Mouse (Mus musculus): ENCODE measurements around the gene Cmah. TPM values are rescaled to one million over a fixed set of nuclear protein-coding genes. Genes with fewer than 3 reads are reported as not detected.

Cmah gene
- polyA plus RNA-seq, 1 experiment from 2014 or later = 0.21 TPM

- H3K9me3 ChIP-seq = no peaks in the 10 kb centered on the region
- H3K27me3 ChIP-seq (ENCODE audit: insufficient read depth, poor library complexity, severe bottlenecking) = 0 out of 2 replicates have a peak, but pooled peaks cover 3% of the 10 kb centered on the region
- no peak overlapping the region for H3K27ac ChIP-seq
- no peak for DNase-seq (ENCODE audit: low spot score)
- no peaks in the 10 kb centered on the region for H3K4me1 ChIP-seq
- WGBS = 72% methylated on average over 9 of the region's 9 CpGs
- H3K36me3 ChIP-seq = no peaks in the 10 kb centered on the region
- H3K4me3 ChIP-seq = no peak overlapping the region
Measured at GRCm38 (mm10) chr13:24328036-24328817, 1.0 kb downstream of the Cmah start.

- WGBS = 77% methylated on average over 4 of the region's 4 CpGs
- no peaks in the 10 kb centered on the region for H3K9me3 ChIP-seq
- no peaks in the 10 kb centered on the region for H3K36me3 ChIP-seq
- H3K4me1 ChIP-seq = no peaks in the 10 kb centered on the region
- DNase-seq (ENCODE audit: low spot score) = no peak
- 0 out of 2 replicates have a peak, but pooled peaks cover 3% of the 10 kb centered on the region for H3K27me3 ChIP-seq (ENCODE audit: insufficient read depth, poor library complexity, severe bottlenecking)
- no peak overlapping the region for H3K27ac ChIP-seq
- H3K4me3 ChIP-seq = no peak overlapping the region
Measured at GRCm38 (mm10) chr13:24330128-24330527, 2.9 kb downstream of the Cmah start.

- Histone ChIP-seq H3K9me3 (no peaks in the 10 kb centered on the region), H3K36me3 (no peaks in the 10 kb centered on the region), H3K27ac (no peak overlapping the region), H3K4me3 (no peak overlapping the region), H3K4me1 (no peaks in the 10 kb centered on the region), H3K27me3 (ENCODE audit: insufficient read depth, poor library complexity, severe bottlenecking) (0 out of 2 replicates have a peak, but pooled peaks cover 3% of the 10 kb centered on the region)
- DNase-seq (ENCODE audit: low spot score) = no peak
- WGBS = 68% methylated on average over 7 of the region's 7 CpGs
Measured at GRCm38 (mm10) chr13:24330836-24331523, 3.8 kb downstream of the Cmah start.

- no peak for DNase-seq (ENCODE audit: low spot score)
- Histone ChIP-seq H3K9me3 (no peaks in the 10 kb centered on the region), H3K4me1 (no peaks in the 10 kb centered on the region), H3K4me3 (no peak overlapping the region), H3K27me3 (ENCODE audit: insufficient read depth, poor library complexity, severe bottlenecking) (0 out of 2 replicates have a peak, but pooled peaks cover 3% of the 10 kb centered on the region), H3K27ac (no peak overlapping the region), H3K36me3 (no peaks in the 10 kb centered on the region)
- WGBS = 64% methylated on average over 3 of the region's 3 CpGs
Measured at GRCm38 (mm10) chr13:24332537-24332936, 5.3 kb downstream of the Cmah start.

- no peak overlapping the region for H3K27ac ChIP-seq
- H3K36me3 ChIP-seq = no peaks in the 10 kb centered on the region
- no peak for DNase-seq (ENCODE audit: low spot score)
- no peak overlapping the region for H3K4me3 ChIP-seq
- WGBS = 74% methylated on average over 4 of the region's 4 CpGs
- no peaks in the 10 kb centered on the region for H3K9me3 ChIP-seq
- peaks cover 8% of the 10 kb centered on the region; the same call in 1 of the 2 replicates for H3K4me1 ChIP-seq
- 0 out of 2 replicates have a peak, but pooled peaks cover 3% of the 10 kb centered on the region for H3K27me3 ChIP-seq (ENCODE audit: insufficient read depth, poor library complexity, severe bottlenecking)
Measured at GRCm38 (mm10) chr13:24336818-24337217, 9.6 kb downstream of the Cmah start.

- H3K4me1 ChIP-seq = peaks cover 8% of the 10 kb centered on the region; the same call in 1 of the 2 replicates
- DNase-seq (ENCODE audit: low spot score) = no peak
- no peaks in the 10 kb centered on the region for H3K9me3 ChIP-seq
- no peak overlapping the region for H3K4me3 ChIP-seq
- no peak overlapping the region for H3K27ac ChIP-seq
- H3K27me3 ChIP-seq (ENCODE audit: insufficient read depth, poor library complexity, severe bottlenecking) = no peaks in the 10 kb centered on the region
- 42% methylated on average over 3 of the region's 3 CpGs for WGBS
- H3K36me3 ChIP-seq = no peaks in the 10 kb centered on the region
Measured at GRCm38 (mm10) chr13:24337874-24338273, 10.7 kb downstream of the Cmah start.

GRCm38 (mm10) chr13:24338343-24338861, 11.2 kb downstream of the Cmah start:
- no peak for DNase-seq (ENCODE audit: low spot score)
- H3K4me1 ChIP-seq = peaks cover 8% of the 10 kb centered on the region; the same call in 1 of the 2 replicates
- H3K4me3 ChIP-seq = no peak overlapping the region
- no peak overlapping the region for H3K27ac ChIP-seq
- H3K27me3 ChIP-seq (ENCODE audit: insufficient read depth, poor library complexity, severe bottlenecking) = no peaks in the 10 kb centered on the region
- 53% methylated on average over 4 of the region's 4 CpGs for WGBS
- H3K9me3 ChIP-seq = no peaks in the 10 kb centered on the region
- H3K36me3 ChIP-seq = no peaks in the 10 kb centered on the region

GRCm38 (mm10) chr13:24339907-24340306, 12.7 kb downstream of the Cmah start:
- Histone ChIP-seq H3K36me3 (no peaks in the 10 kb centered on the region), H3K27me3 (ENCODE audit: insufficient read depth, poor library complexity, severe bottlenecking) (no peaks in the 10 kb centered on the region), H3K4me3 (no peak overlapping the region), H3K9me3 (no peaks in the 10 kb centered on the region), H3K27ac (no peak overlapping the region), H3K4me1 (peaks cover 8% of the 10 kb centered on the region; the same call in 1 of the 2 replicates)
- DNase-seq (ENCODE audit: low spot score) = no peak

- WGBS = 71% methylated on average over 6 of the region's 6 CpGs
- Histone ChIP-seq H3K4me1 (peaks cover 8% of the 10 kb centered on the region; the same call in 1 of the 2 replicates), H3K4me3 (no peak overlapping the region), H3K9me3 (no peaks in the 10 kb centered on the region), H3K27me3 (ENCODE audit: insufficient read depth, poor library complexity, severe bottlenecking) (no peaks in the 10 kb centered on the region), H3K36me3 (no peaks in the 10 kb centered on the region), H3K27ac (no peak overlapping the region)
- no peak for DNase-seq (ENCODE audit: low spot score)
Measured at GRCm38 (mm10) chr13:24340462-24340861, 13.3 kb downstream of the Cmah start.

- no peak for DNase-seq (ENCODE audit: low spot score)
- no peaks in the 10 kb centered on the region for H3K36me3 ChIP-seq
- H3K4me1 ChIP-seq = peaks cover 8% of the 10 kb centered on the region; the same call in 1 of the 2 replicates
- H3K27me3 ChIP-seq (ENCODE audit: insufficient read depth, poor library complexity, severe bottlenecking) = no peaks in the 10 kb centered on the region
- H3K27ac ChIP-seq = no peak overlapping the region
- 82% methylated on average over 4 of the region's 4 CpGs for WGBS
- no peak overlapping the region for H3K4me3 ChIP-seq
- H3K9me3 ChIP-seq = no peaks in the 10 kb centered on the region
Measured at GRCm38 (mm10) chr13:24342091-24342490, 14.9 kb downstream of the Cmah start.

GRCm38 (mm10) chr13:24353004-24353403, 25.8 kb downstream of the Cmah start:
- H3K4me1 ChIP-seq = no peaks in the 10 kb centered on the region
- WGBS = 87% methylated on average over 5 of the region's 5 CpGs
- H3K27me3 ChIP-seq (ENCODE audit: insufficient read depth, poor library complexity, severe bottlenecking) = no peaks in the 10 kb centered on the region
- H3K9me3 ChIP-seq = 0 out of 2 replicates have a peak, but pooled peaks cover 2% of the 10 kb centered on the region
- no peaks in the 10 kb centered on the region for H3K36me3 ChIP-seq
- DNase-seq (ENCODE audit: low spot score) = no peak
- H3K27ac ChIP-seq = no peak overlapping the region
- H3K4me3 ChIP-seq = no peak overlapping the region

- H3K36me3 ChIP-seq = no peaks in the 10 kb centered on the region
- no peak overlapping the region for H3K4me3 ChIP-seq
- no peaks in the 10 kb centered on the region for H3K27me3 ChIP-seq (ENCODE audit: insufficient read depth, poor library complexity, severe bottlenecking)
- no peak for DNase-seq (ENCODE audit: low spot score)
- H3K9me3 ChIP-seq = 0 out of 2 replicates have a peak, but pooled peaks cover 2% of the 10 kb centered on the region
- no peaks in the 10 kb centered on the region for H3K4me1 ChIP-seq
- no peak overlapping the region for H3K27ac ChIP-seq
- WGBS = 78% methylated on average over 5 of the region's 5 CpGs
Measured at GRCm38 (mm10) chr13:24354751-24355150, 27.5 kb downstream of the Cmah start.

GRCm38 (mm10) chr13:24359181-24359580, 32.0 kb downstream of the Cmah start:
- H3K4me3 ChIP-seq = no peak overlapping the region
- whole genome bisulfite sequencing = 74% methylated on average over 1 of the region's 1 CpGs
- H3K27me3 ChIP-seq (ENCODE audit: insufficient read depth, poor library complexity, severe bottlenecking) = no peaks in the 10 kb centered on the region
- DNase-seq (ENCODE audit: low spot score) = no peak
- H3K27ac ChIP-seq = no peak overlapping the region
- no peaks in the 10 kb centered on the region for H3K4me1 ChIP-seq
- H3K9me3 ChIP-seq = no peaks in the 10 kb centered on the region
- no peaks in the 10 kb centered on the region for H3K36me3 ChIP-seq
